Mouse (Mus musculus): ENCODE results near the gene Gm20715. TPM values are rescaled to one million over a fixed set of nuclear protein-coding genes. Genes with fewer than 3 reads are reported as not detected.
"Not testable (repeated sequence)": the region's sequence is repeated elsewhere in the genome, so short reads cannot be mapped to it uniquely, and the experiment has no call there.

Gm20715 gene
- polyA plus RNA-seq, 1 experiment from 2014 or later: 0.07 TPM

DNA sequence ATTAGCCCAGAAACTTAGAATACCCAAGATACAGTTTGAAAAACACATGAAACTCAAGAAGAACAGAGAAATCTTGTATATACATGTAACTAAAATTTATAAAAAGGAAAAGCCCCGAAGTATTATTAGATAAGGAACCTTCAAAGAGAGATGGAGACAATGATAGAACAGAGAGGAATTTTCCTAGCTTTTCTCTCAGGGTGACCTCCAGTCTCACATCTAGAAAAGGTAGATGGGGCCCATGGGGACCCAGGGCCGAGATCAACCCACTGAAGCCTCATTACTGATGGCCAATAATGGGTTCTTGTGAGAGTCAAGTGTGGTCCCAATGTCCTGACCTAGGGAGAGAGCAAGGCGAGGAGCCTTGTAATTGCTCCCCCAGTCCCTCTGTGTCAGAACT, 28.3 kb downstream of the Gm20715 start, which contains the start of gene Olfr1344:
TSS of gene Olfr1344 (plus strand) at position 301 of the 400 bp plus-strand sequence.
- Histone ChIP-seq H3K9ac (replicated peaks) (no peak within 1 kb of the TSS), H3K27ac (no peak within 1 kb of the TSS), H3K27me3 (no peaks in the 10 kb centered on the region), H3K36me3 (no peaks in the 10 kb centered on the region), H3K4me3 (replicated peaks) (no peak within 1 kb of the TSS), H3K9me3 (no peaks in the 10 kb centered on the region), H3K4me1 (replicated peaks) (peaks cover 14% of the 10 kb centered on the region), H3K4me2 (replicated peaks) (no peak within 1 kb of the TSS)
- ATAC-seq: no peak
- WGBS: 88% methylated on average over 3 of the region's 3 CpGs

GRCm38 (mm10) chr7:6441173-6441572, 31.1 kb downstream of the Gm20715 start:
- no peak overlapping the region for H3K9ac ChIP-seq (replicated peaks)
- no peaks in the 10 kb centered on the region for H3K9me3 ChIP-seq
- H3K4me3 ChIP-seq (replicated peaks): no peak overlapping the region
- H3K27ac ChIP-seq: no peak overlapping the region
- no peaks in the 10 kb centered on the region for H3K27me3 ChIP-seq
- no peaks in the 10 kb centered on the region for H3K36me3 ChIP-seq
- WGBS: 51% methylated on average over 2 of the region's 2 CpGs
- no peak for ATAC-seq
- no peak overlapping the region for H3K4me2 ChIP-seq (replicated peaks)
- no peaks in the 10 kb centered on the region for H3K4me1 ChIP-seq (replicated peaks)

DNA sequence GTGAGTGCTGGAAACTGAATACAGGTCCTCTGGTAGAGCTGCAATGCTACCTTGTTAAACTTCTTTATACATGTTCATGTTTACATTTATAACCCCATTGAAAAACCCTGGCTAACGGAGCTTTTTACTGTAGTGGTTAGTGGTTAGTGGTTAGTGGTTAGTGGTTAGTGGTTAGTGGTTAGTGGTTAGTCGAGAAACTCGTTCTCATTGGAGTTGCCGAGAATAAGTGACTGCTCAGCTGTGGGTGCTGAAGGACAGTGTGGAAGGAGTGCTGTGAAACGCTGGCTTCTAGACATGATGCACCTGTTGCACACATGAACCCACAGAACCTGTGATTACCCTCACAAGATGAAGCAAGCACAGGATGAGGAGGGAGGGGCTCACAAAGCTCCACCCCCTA, 37.7 kb downstream of the Gm20715 start:
- H3K36me3 ChIP-seq: no peaks in the 10 kb centered on the region
- no peak for ATAC-seq
- H3K9me3 ChIP-seq: no peaks in the 10 kb centered on the region
- H3K4me3 ChIP-seq (replicated peaks): no peak overlapping the region
- no peak overlapping the region for H3K9ac ChIP-seq (replicated peaks)
- H3K27me3 ChIP-seq: no peaks in the 10 kb centered on the region
- 89% methylated on average over 5 of the region's 5 CpGs for WGBS
- H3K4me2 ChIP-seq (replicated peaks): no peak overlapping the region
- H3K4me1 ChIP-seq (replicated peaks): no peaks in the 10 kb centered on the region
- no peak overlapping the region for H3K27ac ChIP-seq

GRCm38 (mm10) chr7:6455868-6456267, 45.8 kb downstream of the Gm20715 start, which contains the start of gene Olfr1336:
Olfr1336 (plus strand) TSS chr7:6456168.
- Histone ChIP-seq H3K27me3 (no peaks in the 10 kb centered on the region), H3K4me1 (replicated peaks) (no peaks in the 10 kb centered on the region), H3K36me3 (no peaks in the 10 kb centered on the region), H3K4me2 (replicated peaks) (no peak within 1 kb of the TSS), H3K9me3 (no peaks in the 10 kb centered on the region), H3K4me3 (replicated peaks) (no peak within 1 kb of the TSS), H3K9ac (replicated peaks) (no peak within 1 kb of the TSS), H3K27ac (no peak within 1 kb of the TSS)
- no peak for ATAC-seq

DNA sequence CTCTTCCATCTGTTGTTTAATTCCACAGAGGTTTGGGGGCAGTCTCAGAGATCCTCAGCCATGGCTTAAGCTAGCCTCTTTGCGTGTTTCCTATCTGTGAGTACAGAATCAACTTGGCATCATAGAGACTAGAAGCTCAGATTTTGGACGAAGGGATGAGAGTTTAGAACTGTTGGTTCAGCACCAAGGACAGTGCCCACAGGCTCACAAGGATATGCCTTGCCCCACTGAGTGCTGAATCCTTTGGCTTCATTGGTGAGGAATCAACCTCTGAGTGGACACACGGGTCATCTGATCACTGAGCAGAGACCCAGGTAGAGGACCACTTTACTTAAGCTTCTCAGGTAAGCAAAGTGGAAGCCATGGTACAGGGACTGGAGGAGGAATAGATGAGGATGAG, 46.3 kb downstream of the Gm20715 start:
- Histone ChIP-seq H3K27ac (no peak overlapping the region), H3K9ac (replicated peaks) (no peak overlapping the region), H3K4me3 (replicated peaks) (no peak overlapping the region), H3K4me2 (replicated peaks) (no peak overlapping the region), H3K9me3 (no peaks in the 10 kb centered on the region), H3K27me3 (no peaks in the 10 kb centered on the region), H3K4me1 (replicated peaks) (no peaks in the 10 kb centered on the region), H3K36me3 (no peaks in the 10 kb centered on the region)
- ATAC-seq: no peak
- 52% methylated on average over 3 of the region's 3 CpGs for WGBS

DNA sequence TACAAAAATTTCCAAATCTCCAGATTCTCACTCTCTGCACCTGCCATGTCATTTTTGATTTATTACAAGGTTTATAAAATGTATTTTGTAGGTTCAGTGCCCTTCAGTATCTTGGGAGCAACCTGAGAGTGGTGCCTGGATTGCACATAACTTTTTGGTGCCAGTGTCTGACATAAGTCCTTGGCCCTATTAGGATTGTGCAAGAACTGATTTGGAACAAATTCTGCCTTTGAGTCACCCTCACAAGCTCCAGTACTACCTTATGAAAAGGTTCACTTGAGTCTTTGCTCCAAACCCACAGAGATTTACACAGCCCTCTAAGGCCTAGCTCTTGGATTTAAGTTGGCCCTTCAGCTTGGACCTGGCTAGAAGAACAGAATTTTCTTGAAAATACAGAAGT, 56.9 kb downstream of the Gm20715 start, which contains the start of gene Olfr1346:
TSS of gene Olfr1346 (plus strand) at position 151 of the 400 bp plus-strand sequence.
- H3K27ac ChIP-seq: no peak within 1 kb of the TSS
- no peak for ATAC-seq
- no peaks in the 10 kb centered on the region for H3K27me3 ChIP-seq

DNA sequence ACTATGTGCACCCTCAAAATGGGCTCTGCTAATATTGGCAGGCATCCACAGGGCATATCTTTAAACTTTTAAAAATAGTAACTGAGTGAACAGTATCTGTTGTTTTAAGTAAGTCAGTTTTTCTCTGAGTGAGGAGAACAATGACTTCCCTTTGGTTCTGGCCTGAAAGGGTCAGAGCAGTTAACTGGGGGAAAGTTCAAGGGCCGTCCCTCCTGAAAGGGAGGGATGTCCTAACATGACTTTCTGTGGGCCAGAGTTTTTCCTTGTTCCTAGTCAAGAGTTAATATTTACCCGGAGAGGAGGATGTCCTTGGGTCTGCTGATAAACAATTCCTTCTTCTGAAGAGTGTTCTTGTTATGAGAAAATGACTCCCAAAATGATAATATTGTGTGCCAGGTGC, 67.6 kb downstream of the Gm20715 start:
- peaks cover 11% of the 10 kb centered on the region; the same call in 1 of the 2 replicates for H3K9me3 ChIP-seq
- H3K4me3 ChIP-seq (replicated peaks); H3K4me2 ChIP-seq (replicated peaks); H3K36me3 ChIP-seq; H3K4me1 ChIP-seq (replicated peaks); H3K9ac ChIP-seq (replicated peaks); H3K27me3 ChIP-seq; ATAC-seq; H3K27ac ChIP-seq: not testable (repeated sequence)
- 75% methylated on average over 2 of the region's 2 CpGs for WGBS

More for the DNA sequence above, 56.9 kb downstream of the Gm20715 start, which contains the start of gene Olfr1346:
- Histone ChIP-seq H3K9me3 (no peaks in the 10 kb centered on the region; the same call in 1 of the 2 replicates), H3K4me3 (replicated peaks) (no peak within 1 kb of the TSS), H3K9ac (replicated peaks) (no peak within 1 kb of the TSS), H3K4me1 (replicated peaks) (no peaks in the 10 kb centered on the region), H3K4me2 (replicated peaks) (no peak within 1 kb of the TSS), H3K36me3 (no peaks in the 10 kb centered on the region)

DNA sequence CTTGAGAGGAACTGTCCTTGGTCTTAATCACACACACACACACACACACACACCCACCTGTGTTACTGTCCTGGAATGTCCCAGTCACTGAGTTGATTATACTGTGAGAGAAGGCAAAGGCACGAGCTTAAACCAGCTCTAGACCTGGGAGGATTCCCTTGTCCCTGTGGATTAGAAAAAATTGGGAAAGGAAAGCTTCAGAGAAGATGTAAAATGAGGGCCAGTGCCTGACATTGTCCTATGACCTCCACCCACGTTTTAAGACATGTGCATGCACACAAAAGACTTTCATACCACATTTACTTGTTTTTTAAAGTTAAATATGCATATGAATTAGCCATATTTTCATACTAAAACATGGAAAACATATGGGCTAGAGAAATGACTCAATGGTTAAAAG, 76.8 kb downstream of the Gm20715 start, which contains the start of gene Olfr5:
TSS of gene Olfr5 (minus strand) at position 101 of the 400 bp plus-strand sequence.
- no peak within 1 kb of the TSS for H3K9ac ChIP-seq (replicated peaks)
- H3K27ac ChIP-seq: no peak within 1 kb of the TSS
- no peak for ATAC-seq
- H3K9me3 ChIP-seq: no peaks in the 10 kb centered on the region
- 53% methylated on average over 2 of the region's 2 CpGs for WGBS
- H3K36me3 ChIP-seq: no peaks in the 10 kb centered on the region
- H3K4me1 ChIP-seq (replicated peaks): no peaks in the 10 kb centered on the region
- H3K4me2 ChIP-seq (replicated peaks): no peak within 1 kb of the TSS
- H3K4me3 ChIP-seq (replicated peaks): no peak within 1 kb of the TSS
- no peaks in the 10 kb centered on the region for H3K27me3 ChIP-seq

Other genes with a start within 250 kb of the Gm20715 start
- 84.7 and 95.4 TPM in 2 replicates for gene Zfp444, start 238.1 kb upstream of the Gm20715 start, polyA plus RNA-seq (2015; fragmentation: Nextera tagmentation; extraction: Ambion mirVana)
- not detected in 2 replicates for gene Galp, start 213.2 kb upstream of the Gm20715 start, polyA plus RNA-seq (2015; fragmentation: Nextera tagmentation; extraction: Ambion mirVana)
- gene Zscan5b, start 188.0 kb upstream of the Gm20715 start, polyA plus RNA-seq (2015; fragmentation: Nextera tagmentation; extraction: Ambion mirVana): not detected in 2 replicates
- gene Epp13, start 157.6 kb upstream of the Gm20715 start, polyA plus RNA-seq (2015; fragmentation: Nextera tagmentation; extraction: Ambion mirVana): 0.31 TPM in 1 of 2 replicates, not detected in the other
- 15.8 and 18.8 TPM in 2 replicates for gene Zfp667, start 123.7 kb upstream of the Gm20715 start, polyA plus RNA-seq (2015; fragmentation: Nextera tagmentation; extraction: Ambion mirVana)
- 11.7 and 12.9 TPM in 2 replicates for gene Zfp583, start 79.0 kb upstream of the Gm20715 start, polyA plus RNA-seq (2015; fragmentation: Nextera tagmentation; extraction: Ambion mirVana)
- 7.0 and 7.2 TPM in 2 replicates for gene Gm3854, start 66.5 kb upstream of the Gm20715 start, polyA plus RNA-seq (2015; fragmentation: Nextera tagmentation; extraction: Ambion mirVana)
- 4.3 and 4.6 TPM in 2 replicates for gene Zfp78, start 47.0 kb upstream of the Gm20715 start, polyA plus RNA-seq (2015; fragmentation: Nextera tagmentation; extraction: Ambion mirVana)
- 16.2 and 18.5 TPM in 2 replicates for gene Zfp28, start 27.0 kb upstream of the Gm20715 start, polyA plus RNA-seq (2015; fragmentation: Nextera tagmentation; extraction: Ambion mirVana)
- 2.4 and 3.4 TPM in 2 replicates for gene Smim17, start 11.6 kb upstream of the Gm20715 start, polyA plus RNA-seq (2015; fragmentation: Nextera tagmentation; extraction: Ambion mirVana)
- gene Olfr1344, start 28.4 kb downstream of the Gm20715 start, polyA plus RNA-seq (2015; fragmentation: Nextera tagmentation; extraction: Ambion mirVana): not detected in 2 replicates
- not detected in 2 replicates for gene Olfr1336, start 45.9 kb downstream of the Gm20715 start, polyA plus RNA-seq (2015; fragmentation: Nextera tagmentation; extraction: Ambion mirVana)
- not detected in 2 replicates for gene Olfr1346, start 56.8 kb downstream of the Gm20715 start, polyA plus RNA-seq (2015; fragmentation: Nextera tagmentation; extraction: Ambion mirVana)
- not detected in 2 replicates for gene Olfr5, start 76.7 kb downstream of the Gm20715 start, polyA plus RNA-seq (2015; fragmentation: Nextera tagmentation; extraction: Ambion mirVana)
- not detected in 2 replicates for gene Olfr1347, start 89.5 kb downstream of the Gm20715 start, polyA plus RNA-seq (2015; fragmentation: Nextera tagmentation; extraction: Ambion mirVana)
- not detected in 2 replicates for gene Olfr1348, start 98.5 kb downstream of the Gm20715 start, polyA plus RNA-seq (2015; fragmentation: Nextera tagmentation; extraction: Ambion mirVana)
- gene Olfr1349, start 112.7 kb downstream of the Gm20715 start, polyA plus RNA-seq (2015; fragmentation: Nextera tagmentation; extraction: Ambion mirVana): not detected in 2 replicates
- not detected in 2 replicates for gene Olfr1350, start 154.6 kb downstream of the Gm20715 start, polyA plus RNA-seq (2015; fragmentation: Nextera tagmentation; extraction: Ambion mirVana)